Mouse (Mus musculus): Measurements from ENCODE around the gene Gm11562. TPM values are rescaled to one million over a fixed set of nuclear protein-coding genes. Genes with fewer than 3 reads are reported as not detected.

The Gm11562 gene
- total and polyA plus RNA-seq, 3 experiments: not detected

DNA sequence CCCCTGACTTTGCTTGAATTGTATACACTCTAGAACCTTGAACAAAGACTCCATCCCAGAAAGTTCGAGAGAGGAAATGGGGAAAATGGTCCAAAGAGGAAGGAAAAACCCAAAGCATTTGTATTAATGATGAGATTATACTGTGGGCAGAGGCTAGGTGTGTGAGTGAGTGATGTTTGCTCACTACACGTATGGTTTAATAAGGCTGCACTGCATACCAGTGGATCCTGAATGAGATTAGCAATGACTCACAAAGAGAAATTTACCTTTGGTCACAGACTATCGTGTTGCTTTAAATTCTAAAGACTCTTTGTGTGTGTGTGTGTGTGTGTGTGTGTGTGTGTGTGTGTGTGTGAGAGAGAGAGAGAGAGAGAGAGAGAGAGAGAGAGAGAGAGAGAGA lies 10.7 kb upstream of the Gm11562 start:
- Histone ChIP-seq H3K9me3 (replicated peaks; ENCODE audit: insufficient read depth, low read length) (no peaks in the 10 kb centered on the region), H3K4me3 (ENCODE audit: control insufficient read depth in 1 of 2, insufficient read depth in 1 of 2, low read depth in 2 of 2, low read length in 2 of 2) (no peak overlapping the region), H3K27ac (ENCODE audit: control insufficient read depth, low read depth, low read length) (no peak overlapping the region), H3K4me1 (ENCODE audit: control insufficient read depth in 1 of 2, insufficient read depth in 2 of 2, low read length in 2 of 2) (no peaks in the 10 kb centered on the region), H3K79me2 (ENCODE audit: control insufficient read depth, insufficient read depth, low read length, poor library complexity) (no peaks in the 10 kb centered on the region), H3K9ac (ENCODE audit: control insufficient read depth, low read depth, low read length, poor library complexity, severe bottlenecking) (no peak overlapping the region), H3K36me3 (ENCODE audit: control insufficient read depth in 1 of 2, insufficient read depth in 2 of 2, low read length in 2 of 2) (no peaks in the 10 kb centered on the region), H3K27me3 (ENCODE audit: control insufficient read depth in 1 of 2, insufficient read depth in 2 of 2, low read length in 2 of 2) (no peaks in the 10 kb centered on the region)
- no peak for DNase-seq (ENCODE audit: low read depth, low spot score)
- no peak for TF ChIP-seq CHD2 (IDR thresholded peaks at IDR 0.05; ENCODE audit: low read length)
- TF ChIP-seq POLR2AphosphoS2 (IDR thresholded peaks at IDR 0.05; ENCODE audit: low read length): no peak
- no peak for TF ChIP-seq MAFK (IDR thresholded peaks at IDR 0.05; ENCODE audit: borderline replicate concordance, low read depth, low read length)
- no peak for TF ChIP-seq NELFE (IDR thresholded peaks at IDR 0.05; ENCODE audit: low read depth, low read length)
- no peak for TF ChIP-seq ZNF384 (IDR thresholded peaks at IDR 0.05; ENCODE audit: low read depth, low read length)
- TF ChIP-seq CHD1 (IDR thresholded peaks at IDR 0.05; ENCODE audit: low read depth, low read length): no peak
- no peak for TF ChIP-seq JUND (IDR thresholded peaks at IDR 0.05; ENCODE audit: low read depth, low read length)
- TF ChIP-seq ELF1 (IDR thresholded peaks at IDR 0.05; ENCODE audit: low read depth, low read length): no peak
- no peak for TF ChIP-seq E2F4 (IDR thresholded peaks at IDR 0.05; ENCODE audit: borderline replicate concordance, low read depth, low read length)
- TF ChIP-seq MAZ (IDR thresholded peaks at IDR 0.05; ENCODE audit: low read depth, low read length): no peak
- TF ChIP-seq RCOR1 (IDR thresholded peaks at IDR 0.05; ENCODE audit: low read depth, low read length): no peak
- TF ChIP-seq POLR2A (IDR thresholded peaks at IDR 0.05; ENCODE audit: control insufficient read depth in 1 of 2, insufficient read depth in 1 of 2, low read depth in 1 of 2, low read length in 2 of 2, poor library complexity in 1 of 2): no peak
- no peak for TF ChIP-seq USF2 (IDR thresholded peaks at IDR 0.05; ENCODE audit: borderline replicate concordance in 1 of 2, insufficient read depth in 1 of 2, low read depth in 1 of 2, low read length in 2 of 2)
- no peak for TF ChIP-seq MXI1 (IDR thresholded peaks at IDR 0.05; ENCODE audit: low read depth, low read length)
- no peak for TF ChIP-seq USF1 (IDR thresholded peaks at IDR 0.05; ENCODE audit: low read depth, low read length)
- TF ChIP-seq SIN3A (IDR thresholded peaks at IDR 0.05; ENCODE audit: low read length): no peak

DNA sequence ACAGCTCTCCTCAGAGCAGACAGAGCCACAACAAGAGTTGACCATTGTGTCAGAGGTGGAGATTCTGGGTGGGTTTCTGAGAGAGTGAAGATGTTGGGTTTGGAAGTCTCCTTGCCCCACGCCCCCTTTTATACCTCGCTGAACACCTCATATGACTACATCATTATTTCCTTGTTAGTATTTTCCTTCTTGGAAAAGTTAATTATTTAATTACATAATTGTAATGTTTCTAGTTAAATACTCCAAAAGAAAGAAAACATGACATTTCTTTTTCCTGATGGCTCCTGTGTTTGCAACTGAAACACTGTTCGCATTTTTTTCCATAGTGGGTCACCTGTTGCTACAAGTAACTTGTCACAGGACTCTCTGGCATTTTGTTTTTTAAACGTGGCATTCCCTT lies 7.9 kb upstream of the Gm11562 start, which contains the start of gene Krtap4-1:
TSS of gene Krtap4-1 (minus strand) at position 101 of the 400 bp plus-strand sequence.
- no peak within 1 kb of the TSS for H3K9ac ChIP-seq (ENCODE audit: control insufficient read depth, low read depth, low read length, poor library complexity, severe bottlenecking)
- H3K9me3 ChIP-seq (replicated peaks; ENCODE audit: insufficient read depth, low read length): no peaks in the 10 kb centered on the region
- no peaks in the 10 kb centered on the region for H3K4me1 ChIP-seq (ENCODE audit: control insufficient read depth in 1 of 2, insufficient read depth in 2 of 2, low read length in 2 of 2)
- TF ChIP-seq MAX (IDR thresholded peaks at IDR 0.05; ENCODE audit: low read length) (no peak), ZKSCAN1 (IDR thresholded peaks at IDR 0.05; ENCODE audit: low read depth, low read length) (no peak), USF2 (IDR thresholded peaks at IDR 0.05; ENCODE audit: borderline replicate concordance in 1 of 2, insufficient read depth in 1 of 2, low read depth in 1 of 2, low read length in 2 of 2) (no peak), POLR2AphosphoS2 (IDR thresholded peaks at IDR 0.05; ENCODE audit: low read length) (no peak), ETS1 (IDR thresholded peaks at IDR 0.05; ENCODE audit: low read depth, low read length) (no peak), HCFC1 (IDR thresholded peaks at IDR 0.05; ENCODE audit: low read depth, low read length) (no peak), MAFK (IDR thresholded peaks at IDR 0.05; ENCODE audit: borderline replicate concordance, low read depth, low read length) (no peak), TAL1 (IDR thresholded peaks at IDR 0.05; ENCODE audit: low read length) (no peak), NRF1 (IDR thresholded peaks at IDR 0.05; ENCODE audit: insufficient read depth, low read depth, low read length, poor library complexity, severe bottlenecking) (no peak), UBTF (IDR thresholded peaks at IDR 0.05; ENCODE audit: borderline replicate concordance, insufficient read depth, low read depth, low read length) (no peak), JUND (IDR thresholded peaks at IDR 0.05; ENCODE audit: low read depth, low read length) (no peak), NELFE (IDR thresholded peaks at IDR 0.05; ENCODE audit: low read depth, low read length) (no peak), BHLHE40 (IDR thresholded peaks at IDR 0.05; ENCODE audit: borderline replicate concordance, low read depth, low read length) (no peak), POLR2A (IDR thresholded peaks at IDR 0.05; ENCODE audit: control insufficient read depth in 1 of 2, insufficient read depth in 1 of 2, low read depth in 1 of 2, low read length in 2 of 2, poor library complexity in 1 of 2) (no peak), CHD2 (IDR thresholded peaks at IDR 0.05; ENCODE audit: low read length) (no peak), TCF12 (IDR thresholded peaks at IDR 0.05; ENCODE audit: low read depth, low read length) (no peak), GATA1 (IDR thresholded peaks at IDR 0.05; ENCODE audit: low read depth, low read length) (no peak), ZMIZ1 (IDR thresholded peaks at IDR 0.05; ENCODE audit: low read depth, low read length) (no peak)
- 0 out of 4 replicates have a peak, but pooled peaks cover 0 to 1% of the 10 kb centered on the region in 2 experiments for H3K27me3 ChIP-seq (ENCODE audit: control insufficient read depth in 1 of 2, insufficient read depth in 2 of 2, low read length in 2 of 2)
- DNase-seq (ENCODE audit: low read depth, low spot score): no peak
- H3K79me2 ChIP-seq (ENCODE audit: control insufficient read depth, insufficient read depth, low read length, poor library complexity): no peaks in the 10 kb centered on the region
- H3K4me3 ChIP-seq (ENCODE audit: control insufficient read depth in 1 of 2, insufficient read depth in 1 of 2, low read depth in 2 of 2, low read length in 2 of 2): no peak within 1 kb of the TSS
- H3K27ac ChIP-seq (ENCODE audit: control insufficient read depth, low read depth, low read length): no peak within 1 kb of the TSS
- no peaks in the 10 kb centered on the region for H3K36me3 ChIP-seq (ENCODE audit: control insufficient read depth in 1 of 2, insufficient read depth in 2 of 2, low read length in 2 of 2)
